Mouse (Mus musculus) left cerebral cortex, adult 18-20 months (tissue): ENCODE measurements around the gene Snrnp27. TPM values are rescaled to one million over a fixed set of nuclear protein-coding genes. Genes with fewer than 3 reads are reported as not detected.

ENCODE experiments used
- DNase-seq, 2 experiments: peaks; one replicate each; pipeline ENCODE4 v3.0.0; 2021 to 2022; ENCODE audit warnings: low spot score in 2 of 2, mixed read lengths in 1 of 2
- long read RNA-seq, 2 experiments: library from polyadenylated mRNA; stranded (forward); transcript quantifications; one replicate each; pipeline ENCODE4 v2.0.0; 2021
- total RNA-seq, 2 experiments: library from RNA; stranded (reverse); gene quantifications; 2 replicates each; pipeline ENCODE4 v1.2.3; 2021

Snrnp27 gene
- total RNA-seq: 10 to 100 TPM; 56.8 to 62.2 TPM
- long read RNA-seq, experiment 1, transcript Snrnp27-201 (6 exons, 885 nt): major isoform, 74 of 82 reads
- long read RNA-seq, experiment 1, partial matches to known transcripts: 2 of 82 reads
- long read RNA-seq, experiment 1, other reads (novel, unspliced or antisense): 3 of 82 reads
- long read RNA-seq, experiment 2, transcript Snrnp27-201 (6 exons, 885 nt): major isoform, 67 of 74 reads
- long read RNA-seq, experiment 2, partial matches to known transcripts: 0 of 74 reads
- long read RNA-seq, experiment 2, other reads (novel, unspliced or antisense): 7 of 74 reads

DNA sequence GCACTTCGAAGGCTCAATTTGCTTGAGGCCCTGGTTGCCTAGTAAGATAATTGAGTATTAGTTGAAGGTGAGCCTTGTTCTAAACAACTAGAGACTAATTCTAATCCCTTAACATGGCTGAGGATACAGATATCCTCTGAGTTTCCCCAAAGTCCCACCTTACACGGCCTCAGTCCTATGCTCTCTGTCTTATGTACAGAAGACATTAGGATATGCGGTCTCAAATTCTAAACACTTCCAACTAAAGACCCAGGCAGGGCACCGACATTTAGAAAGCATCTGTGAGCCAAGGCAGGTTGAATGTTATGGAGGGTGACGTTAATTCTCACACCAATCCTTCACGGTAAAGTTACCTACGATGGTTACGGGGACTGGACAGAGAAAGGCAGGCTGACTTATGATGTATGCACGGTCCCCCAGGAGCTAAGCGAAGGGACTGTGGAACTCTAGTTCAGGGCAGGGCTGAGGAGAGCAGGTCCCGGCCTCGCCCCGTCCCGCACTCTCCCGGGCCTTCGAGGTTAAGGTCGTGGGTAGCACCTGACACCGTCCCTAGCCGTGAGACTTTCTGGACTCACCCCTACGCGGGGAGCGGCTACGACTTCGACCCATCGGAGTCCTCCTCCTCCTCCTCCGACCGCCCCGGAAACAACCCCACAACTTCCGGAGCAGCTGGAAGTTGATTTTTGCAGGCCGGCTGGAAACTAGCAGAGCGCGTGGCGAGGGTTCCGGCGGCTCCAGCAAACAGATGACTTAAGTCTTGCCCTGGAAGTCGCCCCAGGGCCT lies at the start of gene Snrnp27:
Gene Snrnp27, minus strand, starts transcription at position 651 of the 783 bp plus-strand sequence.
- DNase-seq: peak; percentile 87 to 93

DNA sequence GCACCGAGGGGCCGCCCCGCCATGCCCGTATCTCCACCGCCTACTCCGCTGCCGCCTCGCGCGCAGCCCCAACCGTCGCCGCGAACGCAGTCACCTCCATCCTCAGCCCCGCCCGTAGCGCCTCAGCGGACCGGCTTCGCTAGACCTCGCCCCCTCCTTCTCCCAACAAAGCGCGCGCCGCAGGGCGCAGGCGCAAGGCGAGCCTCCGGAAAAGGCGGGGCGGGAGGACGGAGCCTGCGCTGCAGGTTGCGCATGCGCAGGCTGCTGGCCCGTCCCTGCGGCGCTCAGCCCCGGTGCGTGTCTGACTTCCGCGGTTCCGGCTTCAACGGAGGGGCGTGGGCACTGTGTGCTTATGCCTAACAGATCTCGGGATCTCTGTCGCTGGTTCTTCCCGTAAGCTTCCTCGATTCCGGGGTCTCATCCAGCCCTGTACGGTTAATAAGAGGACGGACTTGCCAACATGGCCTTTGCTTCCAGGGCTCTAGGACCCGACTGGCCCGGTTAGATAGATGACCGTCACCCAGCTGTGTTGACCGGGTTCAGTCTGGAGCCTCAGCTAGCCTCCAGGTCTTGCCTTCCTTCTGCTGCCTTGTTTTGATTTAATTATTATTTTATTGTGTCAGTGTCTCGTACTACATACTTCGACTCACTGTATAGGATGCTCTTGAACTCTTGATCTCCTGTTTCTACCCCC lies 49.0 kb upstream of the Snrnp27 start, which contains the start of gene Gmcl1:
Gene Gmcl1, minus strand, starts transcription at position 201 of the 694 bp plus-strand sequence.
- peak; percentile 89 to 94 for DNase-seq

GRCm38 (mm10) chr6:86732276-86733173 lies 48.2 kb upstream of the Snrnp27 start:
- peak; percentile 15 to 25 for DNase-seq

GRCm38 (mm10) chr6:86728711-86729110 lies 44.4 kb upstream of the Snrnp27 start:
- DNase-seq: no peak

DNA sequence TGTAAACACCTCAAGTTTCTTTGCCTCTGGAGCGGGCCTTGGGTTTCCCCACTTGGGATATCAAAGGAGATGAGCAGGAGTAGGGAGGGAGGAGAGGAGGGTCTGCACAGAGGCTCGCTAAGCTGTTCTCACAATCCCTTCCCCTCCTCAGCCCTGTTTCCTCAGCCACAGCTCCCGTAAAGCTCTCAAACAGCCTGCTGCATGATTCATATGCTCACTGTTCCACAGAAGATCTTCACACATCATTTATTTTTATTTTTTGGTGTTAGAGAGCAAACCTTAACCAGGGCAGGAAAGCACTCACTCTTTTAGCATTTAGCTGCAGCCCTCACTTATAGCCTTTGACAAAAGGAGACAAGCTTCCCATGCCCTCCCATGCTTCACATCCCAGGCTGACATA lies 37.7 kb upstream of the Snrnp27 start:
- DNase-seq: no peak

GRCm38 (mm10) chr6:86708072-86708774 lies 23.9 kb upstream of the Snrnp27 start:
- no peak for DNase-seq

GRCm38 (mm10) chr6:86702577-86702976 lies 18.3 kb upstream of the Snrnp27 start:
- DNase-seq: no peak

DNA sequence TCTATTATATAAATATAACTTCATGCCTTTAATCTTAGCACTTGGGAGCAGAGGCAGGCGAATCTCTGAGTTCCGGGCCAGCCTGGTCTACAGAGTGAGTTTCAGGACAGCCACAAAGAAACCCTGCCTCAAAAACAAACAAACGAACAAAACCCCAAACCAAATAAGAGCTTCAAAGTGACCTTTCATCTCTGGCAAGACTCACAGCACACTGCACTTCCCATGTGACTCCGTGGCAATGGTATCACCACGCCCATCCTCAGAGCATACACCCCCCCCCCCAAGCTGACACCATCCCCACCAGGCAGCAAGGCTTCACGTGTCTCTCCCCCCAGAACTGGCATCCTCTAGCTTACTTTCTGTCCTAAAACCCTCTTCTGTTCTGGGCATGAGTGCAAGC lies 13.6 kb upstream of the Snrnp27 start:
- DNase-seq: no peak

DNA sequence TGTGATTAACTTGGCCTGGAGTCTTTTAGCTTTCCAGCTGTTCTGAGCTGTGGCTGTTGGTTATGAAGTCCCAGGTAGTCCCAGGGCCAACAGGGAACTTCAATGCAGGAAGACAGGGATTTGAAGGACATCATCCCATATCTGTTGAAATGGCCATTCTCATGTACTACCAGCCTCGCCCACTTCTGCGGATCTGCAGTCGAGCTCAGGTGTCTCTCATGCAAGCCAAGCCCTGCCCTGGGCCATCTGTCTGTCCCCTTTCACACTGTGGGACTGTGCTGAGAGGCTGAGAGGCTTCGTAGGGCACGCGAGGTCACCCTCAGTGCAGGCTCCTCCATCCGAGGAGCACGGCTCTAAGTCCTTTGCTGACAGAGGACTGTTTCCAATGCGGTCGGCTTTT lies 11.9 kb upstream of the Snrnp27 start:
- DNase-seq: no peak

DNA sequence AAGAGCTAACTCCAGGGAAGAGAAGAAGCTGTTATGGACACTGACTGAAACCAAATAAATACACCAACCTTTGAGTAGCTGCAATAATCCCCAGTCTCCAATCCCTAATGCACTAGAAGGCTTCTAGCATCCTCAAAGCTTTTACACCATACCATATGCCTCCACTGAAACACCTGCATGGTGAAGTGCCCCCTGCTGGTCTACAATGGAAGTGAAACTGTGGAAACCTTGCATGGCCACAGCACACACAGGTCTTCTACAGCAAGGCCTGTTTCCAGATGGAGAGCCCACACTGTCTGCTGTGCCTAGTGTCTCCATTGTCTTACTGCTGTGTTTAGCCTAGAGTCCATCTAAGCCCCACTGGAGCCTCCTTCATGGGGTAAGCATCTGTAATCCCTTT lies 10.1 kb upstream of the Snrnp27 start:
- DNase-seq: peak; percentile 44 to 69

DNA sequence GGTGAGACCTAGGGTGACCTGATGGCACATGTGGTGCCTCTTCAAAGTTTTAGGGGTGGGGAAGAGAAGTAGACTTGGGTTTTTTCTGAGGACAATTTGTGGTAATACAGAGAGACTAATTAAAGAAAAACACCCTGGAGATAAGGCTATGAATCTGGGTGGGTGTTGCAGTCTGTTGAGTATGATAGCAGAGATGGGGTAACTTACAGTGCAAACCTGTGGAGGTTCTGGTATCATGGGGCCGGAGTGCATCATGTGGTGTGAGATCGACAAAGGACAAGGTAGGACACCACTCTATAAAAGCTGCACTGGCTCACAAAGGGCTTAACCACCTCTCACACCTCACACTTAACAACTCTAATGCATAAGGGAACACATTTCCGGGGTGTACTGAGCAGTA lies 5.3 kb upstream of the Snrnp27 start:
- no peak for DNase-seq

DNA sequence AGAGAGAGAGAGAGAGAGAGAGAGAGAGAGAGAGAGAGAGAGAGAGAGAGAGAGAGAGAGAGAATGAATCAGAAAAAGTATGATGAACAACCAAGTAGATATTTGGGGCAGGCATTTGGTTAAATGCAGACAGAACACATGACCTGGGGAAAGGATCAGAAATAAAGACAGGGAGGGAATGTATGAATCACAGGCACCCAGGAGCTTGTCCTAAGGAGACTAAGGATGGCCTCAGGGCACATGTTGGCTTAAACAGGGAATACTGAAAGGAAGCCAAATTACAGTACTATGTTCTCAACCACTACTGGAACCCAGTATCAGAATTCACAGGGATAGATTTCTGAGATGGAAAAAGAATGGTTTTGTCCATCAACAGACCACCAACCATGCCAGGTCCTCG lies 2.6 kb upstream of the Snrnp27 start:
- DNase-seq: no peak

DNA sequence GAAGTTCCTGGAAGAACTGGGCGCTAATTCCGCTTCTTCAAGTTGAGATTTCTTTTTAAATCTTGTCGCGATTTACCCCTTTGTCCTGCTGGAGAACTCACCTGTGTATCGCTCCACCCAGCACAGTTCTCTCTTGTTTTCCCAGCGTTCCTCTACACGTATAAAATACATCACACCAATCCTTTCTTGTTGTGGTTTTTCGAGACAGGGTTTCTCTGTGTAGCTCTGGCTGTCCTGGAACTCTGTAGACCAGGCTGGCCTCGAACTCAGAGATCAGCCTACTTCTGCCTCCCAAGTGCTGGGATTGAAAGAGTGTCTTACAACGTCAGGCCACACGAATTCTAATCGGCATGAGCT lies 311 bp upstream of the Snrnp27 start:
- DNase-seq: no peak

GRCm38 (mm10) chr6:86681289-86681688 lies 3.0 kb downstream of the Snrnp27 start:
- DNase-seq: no peak

GRCm38 (mm10) chr6:86678341-86678740 lies 6.0 kb downstream of the Snrnp27 start:
- DNase-seq: no peak

DNA sequence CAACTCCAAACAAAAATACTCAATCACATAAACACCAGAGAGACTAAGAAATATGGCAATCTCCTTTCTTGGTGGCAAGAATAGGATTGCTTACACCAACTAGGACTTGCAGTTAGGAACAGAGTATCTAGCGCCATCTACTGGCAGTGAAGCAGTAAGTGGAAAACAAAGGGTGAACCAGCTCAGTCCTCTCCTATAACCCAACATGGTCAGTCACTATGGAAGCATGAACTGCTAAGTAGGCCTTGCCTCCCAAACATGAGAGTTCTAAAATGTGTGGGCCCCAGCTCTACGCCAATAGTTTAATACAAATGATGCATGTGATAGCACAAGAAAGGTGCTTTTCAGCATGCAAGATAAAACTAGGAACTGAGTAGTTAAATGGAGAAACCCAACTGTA lies 13.4 kb downstream of the Snrnp27 start:
- DNase-seq: peak; percentile 52 to 57

GRCm38 (mm10) chr6:86669240-86669727 lies 15.0 kb downstream of the Snrnp27 start:
- peak; percentile 100 for DNase-seq

GRCm38 (mm10) chr6:86668580-86669239 lies 15.6 kb downstream of the Snrnp27 start, which contains the start of gene Mxd1:
TSS of gene Mxd1 (minus strand) at chr6:86669161.
- DNase-seq: peak in 1 of 2 experiments; percentile 15

DNA sequence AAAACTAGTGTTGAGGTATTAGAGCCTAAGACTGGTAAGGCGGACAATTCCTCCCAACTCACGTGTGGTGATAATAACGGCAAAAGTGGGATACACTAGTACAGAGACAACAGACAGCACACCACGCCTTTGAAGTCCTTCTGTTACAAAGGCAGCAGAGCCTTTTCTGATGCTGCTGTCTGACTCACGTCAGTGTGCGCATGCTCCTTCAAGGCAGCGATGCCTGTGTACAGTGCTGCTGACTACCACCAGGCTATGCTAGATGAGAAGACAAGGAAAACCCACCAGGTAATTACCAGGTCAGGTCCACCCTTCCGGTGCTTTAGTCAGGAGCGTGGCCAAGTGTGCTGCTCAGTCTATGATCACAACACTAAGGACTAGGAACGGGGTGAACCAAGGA lies 17.3 kb downstream of the Snrnp27 start:
- no peak for DNase-seq
